Mouse (Mus musculus): Measurements from ENCODE around the gene Tpst2. TPM values are rescaled to one million over a fixed set of nuclear protein-coding genes. Genes with fewer than 3 reads are reported as not detected.
A peak's percentile ranks its signal among the peaks of the same experiment; 100 is the strongest.

Gene Tpst2
- polyA plus RNA-seq, 1 experiment from 2014 or later, result 31.7 TPM

GRCm38 (mm10) chr5:112275021-112275804, 1.3 kb upstream of the Tpst2 start:
- H3K9me3 ChIP-seq (replicated peaks), result no peaks in the 10 kb centered on the region
- no peak for ATAC-seq (ENCODE audit: low FRiP score)
- peaks cover 42% of the 10 kb centered on the region for H3K4me1 ChIP-seq
- H3K27ac ChIP-seq, result no peak overlapping the region
- H3K36me3 ChIP-seq, result no peaks in the 10 kb centered on the region
- peak overlapping the region; percentile 82 for H3K4me2 ChIP-seq (replicated peaks)
- H3K9ac ChIP-seq, result no peak overlapping the region
- H3K4me3 ChIP-seq, result no peak overlapping the region
- 57% methylated on average over 3 of the region's 4 CpGs for WGBS
- peaks cover 5% of the 10 kb centered on the region; the same call in 1 of the 2 replicates for H3K27me3 ChIP-seq

- H3K4me1 ChIP-seq, result peaks cover 42% of the 10 kb centered on the region
- ATAC-seq (ENCODE audit: low FRiP score), result peak; percentile 26; the same call in 1 of the 2 replicates
- no peaks in the 10 kb centered on the region for H3K36me3 ChIP-seq
- no peaks in the 10 kb centered on the region for H3K27me3 ChIP-seq
- H3K4me3 ChIP-seq, result peak overlapping the region; percentile 75
- H3K9me3 ChIP-seq (replicated peaks), result no peaks in the 10 kb centered on the region
- peak overlapping the region; percentile 58 for H3K27ac ChIP-seq
- WGBS, result under 1% methylated on average over 24 of the region's 24 CpGs
- H3K4me2 ChIP-seq (replicated peaks), result peak overlapping the region; percentile 82
- H3K9ac ChIP-seq, result peak overlapping the region; percentile 82
Measured at GRCm38 (mm10) chr5:112276907-112277348, 437 bp downstream of the Tpst2 start.

- 93% methylated on average over 11 of the region's 11 CpGs for WGBS
- Histone ChIP-seq H3K4me2 (replicated peaks) (peak overlapping the region; percentile 82), H3K9me3 (replicated peaks) (no peaks in the 10 kb centered on the region), H3K27ac (no peak overlapping the region), H3K4me1 (peaks cover 47% of the 10 kb centered on the region), H3K27me3 (no peaks in the 10 kb centered on the region), H3K4me3 (0 out of 2 replicates have a peak overlapping the region, but pooled peaks have one; percentile 75), H3K36me3 (no peaks in the 10 kb centered on the region), H3K9ac (no peak overlapping the region)
- no peak for ATAC-seq (ENCODE audit: low FRiP score)
Measured at GRCm38 (mm10) chr5:112277906-112278470, 1.5 kb downstream of the Tpst2 start.

GRCm38 (mm10) chr5:112279181-112280021, 2.9 kb downstream of the Tpst2 start:
- H3K9me3 ChIP-seq (replicated peaks), result no peaks in the 10 kb centered on the region
- ATAC-seq (ENCODE audit: low FRiP score), result no peak
- H3K4me3 ChIP-seq, result no peak overlapping the region
- no peak overlapping the region for H3K9ac ChIP-seq
- WGBS, result 86% methylated on average over 17 of the region's 17 CpGs
- no peaks in the 10 kb centered on the region for H3K36me3 ChIP-seq
- no peak overlapping the region for H3K4me2 ChIP-seq (replicated peaks)
- no peak overlapping the region for H3K27ac ChIP-seq
- H3K4me1 ChIP-seq, result peaks cover 47% of the 10 kb centered on the region
- H3K27me3 ChIP-seq, result no peaks in the 10 kb centered on the region

- peaks cover 47% of the 10 kb centered on the region for H3K4me1 ChIP-seq
- no peak overlapping the region for H3K9ac ChIP-seq
- no peak overlapping the region for H3K4me2 ChIP-seq (replicated peaks)
- no peak overlapping the region for H3K4me3 ChIP-seq
- no peaks in the 10 kb centered on the region for H3K36me3 ChIP-seq
- H3K27me3 ChIP-seq, result no peaks in the 10 kb centered on the region
- no peak overlapping the region for H3K27ac ChIP-seq
- no peaks in the 10 kb centered on the region for H3K9me3 ChIP-seq (replicated peaks)
- no peak for ATAC-seq (ENCODE audit: low FRiP score)
- 81% methylated on average over 7 of the region's 7 CpGs for WGBS
Measured at GRCm38 (mm10) chr5:112280151-112280550, 3.7 kb downstream of the Tpst2 start.

- no peak overlapping the region for H3K9ac ChIP-seq
- ATAC-seq (ENCODE audit: low FRiP score), result no peak
- WGBS, result 63% methylated on average over 15 of the region's 15 CpGs
- peaks cover 43% of the 10 kb centered on the region for H3K4me1 ChIP-seq
- no peak overlapping the region for H3K4me3 ChIP-seq
- H3K4me2 ChIP-seq (replicated peaks), result no peak overlapping the region
- no peak overlapping the region for H3K27ac ChIP-seq
- no peaks in the 10 kb centered on the region for H3K9me3 ChIP-seq (replicated peaks)
- no peaks in the 10 kb centered on the region for H3K27me3 ChIP-seq
- no peaks in the 10 kb centered on the region for H3K36me3 ChIP-seq
Measured at GRCm38 (mm10) chr5:112280863-112281660, 4.6 kb downstream of the Tpst2 start.

GRCm38 (mm10) chr5:112281676-112282075, 5.2 kb downstream of the Tpst2 start:
- no peaks in the 10 kb centered on the region for H3K27me3 ChIP-seq
- no peak overlapping the region for H3K9ac ChIP-seq
- H3K4me3 ChIP-seq, result no peak overlapping the region
- WGBS, result 82% methylated on average over 4 of the region's 4 CpGs
- no peak for ATAC-seq (ENCODE audit: low FRiP score)
- H3K9me3 ChIP-seq (replicated peaks), result no peaks in the 10 kb centered on the region
- no peak overlapping the region for H3K27ac ChIP-seq
- H3K36me3 ChIP-seq, result no peaks in the 10 kb centered on the region
- peaks cover 43% of the 10 kb centered on the region for H3K4me1 ChIP-seq
- H3K4me2 ChIP-seq (replicated peaks), result no peak overlapping the region

- H3K4me1 ChIP-seq, result peaks cover 39% of the 10 kb centered on the region
- no peak overlapping the region for H3K9ac ChIP-seq
- H3K27me3 ChIP-seq, result no peaks in the 10 kb centered on the region
- ATAC-seq (ENCODE audit: low FRiP score), result no peak
- no peak overlapping the region for H3K27ac ChIP-seq
- H3K36me3 ChIP-seq, result no peaks in the 10 kb centered on the region
- no peak overlapping the region for H3K4me3 ChIP-seq
- H3K4me2 ChIP-seq (replicated peaks), result no peak overlapping the region
- H3K9me3 ChIP-seq (replicated peaks), result no peaks in the 10 kb centered on the region
- 74% methylated on average over 6 of the region's 6 CpGs for WGBS
Measured at GRCm38 (mm10) chr5:112282123-112282779, 5.8 kb downstream of the Tpst2 start.

- H3K4me1 ChIP-seq, result peaks cover 35% of the 10 kb centered on the region
- no peak overlapping the region for H3K27ac ChIP-seq
Measured at GRCm38 (mm10) chr5:112282780-112283482, 6.4 kb downstream of the Tpst2 start.

GRCm38 (mm10) chr5:112283543-112284202, 7.2 kb downstream of the Tpst2 start:
- no peak overlapping the region for H3K4me2 ChIP-seq (replicated peaks)
- no peaks in the 10 kb centered on the region for H3K36me3 ChIP-seq
- H3K9ac ChIP-seq, result no peak overlapping the region
- no peak overlapping the region for H3K4me3 ChIP-seq
- H3K27me3 ChIP-seq, result no peaks in the 10 kb centered on the region
- WGBS, result 78% methylated on average over 10 of the region's 10 CpGs
- no peaks in the 10 kb centered on the region for H3K9me3 ChIP-seq (replicated peaks)
- no peak for ATAC-seq (ENCODE audit: low FRiP score)
- 0 out of 2 replicates have a peak overlapping the region, but pooled peaks have one; percentile 48 for H3K27ac ChIP-seq
- H3K4me1 ChIP-seq, result peaks cover 30% of the 10 kb centered on the region

More at GRCm38 (mm10) chr5:112282780-112283482, 6.4 kb downstream of the Tpst2 start:
- Histone ChIP-seq H3K4me2 (replicated peaks) (no peak overlapping the region), H3K4me3 (no peak overlapping the region), H3K9ac (no peak overlapping the region), H3K27me3 (no peaks in the 10 kb centered on the region), H3K9me3 (replicated peaks) (no peaks in the 10 kb centered on the region), H3K36me3 (no peaks in the 10 kb centered on the region)
- 72% methylated on average over 9 of the region's 9 CpGs for WGBS
- no peak for ATAC-seq (ENCODE audit: low FRiP score)
